Mouse (Mus musculus) kidney, postnatal 25 days (tissue): ENCODE measurements around the gene Nos1.

Experiments
- DNase-seq, 2 experiments: peaks; one replicate each; pipeline ENCODE4 v3.0.0; 2021; ENCODE audit warnings: mixed read lengths in 2 of 2

The Nos1 gene

GRCm38 (mm10) chr5:118005728-118006127 is 224.9 kb downstream of the Nos1 start:
- peak; percentile 67 to 69 for DNase-seq

- no peak for DNase-seq
Observed at GRCm38 (mm10) chr5:118008344-118008743, 227.5 kb downstream of the Nos1 start.
